Mouse (Mus musculus): ENCODE results near the gene Gm20521.
"Not testable (repeated sequence)": the region's sequence is repeated elsewhere in the genome, so short reads cannot be mapped to it uniquely, and the experiment has no call there.

Gm20521 gene

GRCm38 (mm10) chr14:54936831-54937160 lies 53.6 kb downstream of the Gm20521 start:
- no peak for DNase-seq (ENCODE audit: low spot score)

DNA sequence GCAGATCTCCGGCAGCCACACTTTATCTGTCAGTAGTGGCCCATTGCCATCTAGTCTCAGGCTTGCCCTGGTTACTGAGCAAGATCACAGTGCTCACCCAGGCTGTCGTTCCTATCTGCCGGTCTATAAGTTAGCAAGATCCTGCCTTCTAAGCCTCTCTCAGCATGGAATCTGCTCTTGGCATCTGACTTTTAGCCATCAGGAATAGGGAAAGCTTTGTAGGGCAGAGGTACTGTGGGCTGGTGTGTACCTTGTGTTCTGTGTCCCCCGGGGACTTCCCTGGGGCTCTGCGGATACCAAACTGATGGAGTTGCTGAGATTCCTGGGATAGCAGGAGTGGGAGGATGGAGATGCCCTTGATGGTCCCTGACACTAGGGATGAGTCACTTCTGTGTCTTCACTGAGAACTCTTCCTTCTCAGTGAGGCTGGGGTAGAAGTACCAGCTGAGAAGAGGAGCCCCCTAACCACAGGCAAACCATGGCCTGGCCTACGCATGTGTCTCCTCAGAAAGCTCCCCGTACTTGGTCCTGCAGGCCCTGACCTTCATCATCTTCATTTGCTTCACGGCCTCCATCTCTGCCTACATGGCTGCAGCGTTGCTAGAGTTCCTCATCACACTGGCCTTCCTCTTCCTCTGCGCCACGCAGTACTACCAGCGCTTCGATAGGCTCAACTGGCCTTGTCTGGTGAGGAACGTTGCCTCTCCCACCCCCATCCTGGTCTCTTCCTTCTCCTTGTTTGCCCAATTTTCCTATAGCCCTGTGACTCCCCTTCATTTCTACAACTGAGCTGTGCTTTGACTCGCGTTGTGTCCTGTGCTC lies 54.3 kb downstream of the Gm20521 start:
- no peak for DNase-seq (ENCODE audit: low spot score)

GRCm38 (mm10) chr14:54938431-54939219 lies 55.4 kb downstream of the Gm20521 start:
- DNase-seq (ENCODE audit: low spot score): no peak

- DNase-seq (ENCODE audit: low spot score): peak; percentile 83
Measured at GRCm38 (mm10) chr14:54939434-54940175, 56.4 kb downstream of the Gm20521 start.

- DNase-seq (ENCODE audit: low spot score): no peak
Measured at GRCm38 (mm10) chr14:54940176-54940530, 56.9 kb downstream of the Gm20521 start.

- no peak for DNase-seq (ENCODE audit: low spot score)
Measured at GRCm38 (mm10) chr14:54941024-54941978, 58.1 kb downstream of the Gm20521 start.

- no peak for DNase-seq (ENCODE audit: low spot score)
Measured at GRCm38 (mm10) chr14:54942479-54942878, 59.2 kb downstream of the Gm20521 start.

GRCm38 (mm10) chr14:54943971-54944370 lies 60.7 kb downstream of the Gm20521 start:
- no peak for DNase-seq (ENCODE audit: low spot score)

DNA sequence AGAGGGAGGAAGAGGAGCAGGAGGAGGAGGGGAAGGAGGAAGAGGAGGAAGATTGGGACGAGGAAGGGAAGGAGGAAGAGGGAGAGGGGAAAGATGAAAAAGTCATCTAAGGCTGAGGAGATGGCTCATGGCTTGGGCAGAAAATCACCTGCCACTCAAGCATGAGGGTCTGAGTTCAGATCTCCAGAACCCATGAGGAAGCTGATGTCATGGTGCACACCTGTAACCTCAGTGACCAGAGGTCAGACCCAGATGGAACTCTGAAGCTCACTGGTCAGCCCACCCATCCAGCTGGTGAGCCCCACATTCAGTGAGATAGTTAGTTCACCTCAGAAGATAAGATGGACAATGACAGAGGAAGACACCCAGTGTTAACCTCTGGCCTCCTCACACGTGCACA lies 61.7 kb downstream of the Gm20521 start:
- no peak for DNase-seq (ENCODE audit: low spot score)

DNA sequence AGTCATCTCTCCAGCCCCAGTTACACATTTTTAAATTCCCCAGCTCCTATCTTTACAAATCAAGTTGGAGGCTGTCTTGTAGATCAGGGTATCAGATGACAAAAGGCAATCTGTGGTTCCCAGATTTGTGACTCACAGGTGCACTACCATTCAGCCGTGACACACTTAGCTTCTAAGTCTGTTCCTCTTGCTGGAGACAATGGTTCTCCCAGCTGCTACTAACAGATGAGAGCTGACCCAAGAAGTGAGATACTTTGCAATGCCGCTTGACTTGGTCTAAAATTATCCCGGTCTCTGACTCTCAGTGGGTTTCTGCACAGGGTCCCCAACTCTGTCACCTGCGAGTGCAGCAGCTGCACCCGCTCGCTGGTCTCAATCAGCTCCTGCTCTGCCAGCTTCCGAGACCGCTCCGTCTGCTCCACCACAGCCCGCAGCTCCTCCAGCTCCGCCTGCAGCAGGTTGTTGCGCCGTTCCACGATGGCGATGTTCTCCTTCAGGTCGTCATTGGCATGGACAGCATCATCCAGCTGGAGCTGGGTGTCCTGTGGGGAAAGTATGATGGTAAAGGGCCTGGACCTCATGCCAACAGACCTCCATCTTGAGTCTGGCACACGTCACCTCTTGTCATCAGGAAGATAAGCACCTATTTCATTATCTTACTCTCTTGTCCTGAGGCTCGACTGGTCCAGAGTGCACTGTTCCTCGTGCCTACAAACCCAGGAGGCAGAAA lies 62.9 kb downstream of the Gm20521 start:
- DNase-seq (ENCODE audit: low spot score): no peak

GRCm38 (mm10) chr14:54947008-54947407 lies 63.8 kb downstream of the Gm20521 start:
- DNase-seq (ENCODE audit: low spot score): not testable (repeated sequence)
